Mouse (Mus musculus): ENCODE results near the gene Rere. TPM values are rescaled to one million over a fixed set of nuclear protein-coding genes. Genes with fewer than 3 reads are reported as not detected.

Gene Rere
- polyA plus RNA-seq, 1 experiment from 2014 or later, result 8.3 TPM

DNA sequence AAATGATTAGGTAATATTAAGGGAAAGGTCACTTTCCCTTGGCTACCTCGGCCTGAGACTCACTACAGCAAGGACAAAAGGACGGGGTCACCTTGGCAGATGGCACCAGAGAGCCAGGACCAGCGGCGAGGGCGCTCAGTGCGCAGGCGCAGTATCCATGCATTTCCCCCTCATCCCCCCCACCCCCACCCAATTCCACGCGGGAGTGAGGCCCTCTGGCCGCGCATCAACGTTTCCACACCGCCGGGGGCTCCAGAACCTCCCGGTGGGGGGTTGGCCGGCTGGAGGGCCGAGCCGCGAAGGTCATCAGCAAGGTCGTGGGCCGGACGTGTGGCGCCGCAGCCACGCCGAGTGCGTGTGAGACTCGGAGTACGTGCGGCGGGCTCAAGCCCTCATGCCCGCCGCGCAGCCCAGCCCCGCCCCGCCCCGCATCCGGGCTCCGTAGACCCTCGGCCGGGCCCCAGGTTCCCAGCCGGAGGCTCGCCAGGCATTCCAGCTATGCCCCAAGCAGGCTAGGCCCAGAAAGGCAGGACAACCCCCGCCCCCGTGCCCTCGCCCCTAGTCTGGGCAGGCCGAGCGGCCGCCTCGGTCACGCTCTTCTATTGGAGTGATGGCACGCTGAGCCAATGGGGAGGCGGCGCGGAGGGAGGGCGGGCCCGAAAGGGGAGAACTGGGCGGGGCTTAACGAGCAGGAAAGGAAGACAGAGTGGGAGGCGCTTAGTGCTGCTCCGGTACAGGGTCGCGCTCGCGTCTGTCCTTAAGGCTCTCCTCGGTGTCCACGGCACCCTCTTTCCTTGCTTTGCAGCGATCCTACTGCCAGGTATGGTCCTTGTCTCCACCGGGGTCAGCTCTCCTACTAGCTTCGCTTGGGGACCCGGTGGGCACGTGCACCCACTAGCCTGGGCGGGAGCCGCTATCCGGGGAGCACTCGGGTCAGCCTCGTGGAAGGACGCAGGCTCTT lies 44.6 kb upstream of the Rere start, which contains the start of gene Eno1:
Gene Eno1, plus strand, starts transcription at position 201 of the 961 bp plus-strand sequence.
- Histone ChIP-seq H3K9ac (ENCODE audit: low read length) (peak within 1 kb of the TSS; percentile 87), H3K9me3 (ENCODE audit: control insufficient read depth, low read length) (no peaks in the 10 kb centered on the region), H3K4me3 (ENCODE audit: low read depth, low read length) (peak within 1 kb of the TSS; percentile 60), H3K36me3 (ENCODE audit: control insufficient read depth, insufficient read depth, low read length) (peaks cover 10% of the 10 kb centered on the region; the same call in 1 of the 2 replicates), H3K4me2 (replicated peaks; ENCODE audit: low read depth) (peak within 1 kb of the TSS; percentile 75), H3K4me1 (replicated peaks; ENCODE audit: control insufficient read depth, insufficient read depth) (0 out of 2 replicates have a peak, but pooled peaks cover 7% of the 10 kb centered on the region), H3K27ac (replicated peaks) (peak within 1 kb of the TSS; percentile 97), H3K27me3 (ENCODE audit: control insufficient read depth, insufficient read depth, low read length) (no peaks in the 10 kb centered on the region)
- WGBS, result under 1% methylated on average over 69 of the region's 78 CpGs
- peak; percentile 96 for ATAC-seq (ENCODE audit: low FRiP score, low TSS enrichment)
- DNase-seq (ENCODE audit: low spot score), result peak; percentile 99
- TF ChIP-seq EP300 (optimal IDR thresholded peaks at IDR 0.05) (no peak), CTCF (IDR thresholded peaks at IDR 0.05; ENCODE audit: low read depth) (peak; percentile 31)

DNA sequence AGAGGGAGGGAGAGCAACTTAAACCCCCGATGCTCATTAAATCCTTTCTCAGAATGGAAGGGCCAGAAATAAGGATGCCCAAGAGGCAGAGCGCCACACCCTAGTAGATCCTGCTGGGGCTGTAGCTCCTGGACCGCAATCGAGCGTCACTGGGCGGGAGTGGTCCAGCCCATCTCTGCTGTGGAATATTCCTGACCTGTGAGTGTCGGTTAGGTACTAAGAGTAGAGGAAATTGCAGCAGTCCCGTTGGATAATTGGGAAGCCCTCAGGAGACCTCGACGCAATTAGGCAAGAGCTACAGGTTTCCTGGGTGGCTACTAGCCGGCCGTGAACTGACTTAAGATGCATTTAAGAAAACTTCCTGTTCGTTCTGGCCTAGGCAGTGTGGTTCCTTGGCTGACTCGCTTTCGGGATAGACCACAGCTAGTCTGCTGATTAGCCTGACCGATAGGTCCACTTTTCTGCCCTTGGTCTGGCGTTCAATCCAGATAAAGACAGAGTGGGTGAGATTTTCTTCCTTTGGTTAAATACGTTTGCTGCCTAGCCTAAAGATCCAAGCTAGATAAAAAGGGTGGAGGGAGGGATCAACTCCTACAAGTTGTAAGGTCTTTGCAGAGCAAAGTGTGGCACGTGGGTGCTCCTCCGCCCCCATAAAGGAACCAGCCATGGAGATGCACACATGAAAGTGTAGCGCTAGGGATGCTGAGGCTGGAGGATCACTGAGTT lies 43.6 kb upstream of the Rere start:
- Histone ChIP-seq H3K27me3 (ENCODE audit: control insufficient read depth, insufficient read depth, low read length) (no peaks in the 10 kb centered on the region), H3K4me3 (ENCODE audit: low read depth, low read length) (peak overlapping the region; percentile 60), H3K4me2 (replicated peaks; ENCODE audit: low read depth) (peak overlapping the region; percentile 75), H3K4me1 (replicated peaks; ENCODE audit: control insufficient read depth, insufficient read depth) (0 out of 2 replicates have a peak, but pooled peaks cover 9% of the 10 kb centered on the region), H3K36me3 (ENCODE audit: control insufficient read depth, insufficient read depth, low read length) (peaks cover 19% of the 10 kb centered on the region; the same call in 1 of the 2 replicates), H3K27ac (replicated peaks) (peak overlapping the region; percentile 97), H3K9ac (ENCODE audit: low read length) (peak overlapping the region; percentile 87), H3K9me3 (ENCODE audit: control insufficient read depth, low read length) (no peaks in the 10 kb centered on the region)
- no peak for ATAC-seq (ENCODE audit: low FRiP score, low TSS enrichment)
- DNase-seq (ENCODE audit: low spot score), result peak; percentile 67
- no peak for TF ChIP-seq CTCF (IDR thresholded peaks at IDR 0.05; ENCODE audit: low read depth)
- no peak for TF ChIP-seq EP300 (optimal IDR thresholded peaks at IDR 0.05)
- under 1% methylated on average over 21 of the region's 21 CpGs for WGBS

DNA sequence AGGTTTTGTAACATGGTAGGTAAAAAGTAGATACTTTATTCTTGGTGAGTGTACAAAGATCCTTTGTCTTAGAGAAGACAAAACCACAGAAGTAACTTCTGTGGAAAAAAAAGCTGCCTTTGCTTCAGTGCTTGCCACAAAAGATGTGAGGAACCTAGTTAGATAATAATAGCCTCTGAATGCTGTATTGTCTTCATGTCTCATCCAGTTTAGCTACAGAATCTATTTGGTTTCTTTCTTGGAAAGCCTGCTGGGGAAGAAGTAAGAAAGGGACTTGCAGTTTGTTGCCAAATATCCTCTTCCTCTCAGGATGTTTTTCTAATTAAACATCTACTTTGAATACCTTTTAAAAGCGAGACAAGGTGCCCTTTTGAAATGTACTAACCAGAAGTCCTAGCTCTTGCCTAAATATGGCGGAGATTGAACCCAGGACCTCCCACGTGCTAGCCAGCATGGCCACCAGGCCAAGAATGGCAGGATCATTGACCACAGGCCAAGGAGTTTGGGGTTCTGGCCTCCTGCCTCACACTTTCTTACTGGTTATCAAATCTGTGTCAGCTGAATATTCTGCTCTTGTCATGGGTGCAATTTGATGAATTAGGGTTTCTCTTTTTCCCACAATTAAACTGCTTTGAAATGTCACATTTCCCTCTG lies 42.9 kb upstream of the Rere start:
- 0 out of 2 replicates have a peak, but pooled peaks cover 9% of the 10 kb centered on the region for H3K4me1 ChIP-seq (replicated peaks; ENCODE audit: control insufficient read depth, insufficient read depth)
- peak overlapping the region; percentile 49; the same call in 1 of the 2 replicates for H3K27ac ChIP-seq (replicated peaks)
- peaks cover 26% of the 10 kb centered on the region; the same call in 1 of the 2 replicates for H3K36me3 ChIP-seq (ENCODE audit: control insufficient read depth, insufficient read depth, low read length)
- H3K27me3 ChIP-seq (ENCODE audit: control insufficient read depth, insufficient read depth, low read length), result no peaks in the 10 kb centered on the region
- TF ChIP-seq CTCF (IDR thresholded peaks at IDR 0.05; ENCODE audit: low read depth) (no peak), EP300 (optimal IDR thresholded peaks at IDR 0.05) (no peak)
- ATAC-seq (ENCODE audit: low FRiP score, low TSS enrichment) (no peak), DNase-seq (ENCODE audit: low spot score) (no peak)
- H3K9me3 ChIP-seq (ENCODE audit: control insufficient read depth, low read length), result no peaks in the 10 kb centered on the region
- peak overlapping the region; percentile 87; the same call in 1 of the 2 replicates for H3K9ac ChIP-seq (ENCODE audit: low read length)
- 21% methylated on average over 3 of the region's 3 CpGs for WGBS
- H3K4me2 ChIP-seq (replicated peaks; ENCODE audit: low read depth), result peak overlapping the region; percentile 75
- H3K4me3 ChIP-seq (ENCODE audit: low read depth, low read length), result peak overlapping the region; percentile 60

DNA sequence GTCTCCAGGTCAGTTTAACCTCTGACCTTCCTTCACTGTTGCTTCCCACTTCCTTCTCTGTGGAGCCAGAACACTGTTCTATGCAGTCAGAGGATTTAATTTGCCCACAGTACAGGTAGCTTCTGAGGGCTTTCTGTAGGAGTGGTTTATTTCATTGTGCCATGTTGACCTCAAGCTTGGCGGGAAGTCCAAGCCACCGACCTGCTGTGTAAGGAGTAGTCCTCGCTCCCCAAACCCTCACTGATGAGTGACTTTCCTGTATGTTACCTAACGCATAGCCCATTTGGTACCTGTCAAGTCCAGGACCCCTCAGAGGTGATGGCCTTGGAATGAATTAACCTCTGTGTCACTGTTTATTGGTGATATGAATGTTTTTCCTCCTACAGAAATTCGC lies 42.4 kb upstream of the Rere start:
- no peak for ATAC-seq (ENCODE audit: low FRiP score, low TSS enrichment)
- peak overlapping the region; percentile 75 for H3K4me2 ChIP-seq (replicated peaks; ENCODE audit: low read depth)
- H3K36me3 ChIP-seq (ENCODE audit: control insufficient read depth, insufficient read depth, low read length), result peaks cover 29% of the 10 kb centered on the region; the same call in 1 of the 2 replicates
- no peak overlapping the region for H3K9ac ChIP-seq (ENCODE audit: low read length)
- 0 out of 2 replicates have a peak, but pooled peaks cover 9% of the 10 kb centered on the region for H3K4me1 ChIP-seq (replicated peaks; ENCODE audit: control insufficient read depth, insufficient read depth)
- H3K27me3 ChIP-seq (ENCODE audit: control insufficient read depth, insufficient read depth, low read length), result no peaks in the 10 kb centered on the region
- TF ChIP-seq EP300 (optimal IDR thresholded peaks at IDR 0.05) (no peak), CTCF (IDR thresholded peaks at IDR 0.05; ENCODE audit: low read depth) (no peak)
- 44% methylated on average over 5 of the region's 5 CpGs for WGBS
- H3K4me3 ChIP-seq (ENCODE audit: low read depth, low read length), result no peak overlapping the region
- DNase-seq (ENCODE audit: low spot score), result no peak
- peak overlapping the region; percentile 56 for H3K27ac ChIP-seq (replicated peaks)
- no peaks in the 10 kb centered on the region for H3K9me3 ChIP-seq (ENCODE audit: control insufficient read depth, low read length)

DNA sequence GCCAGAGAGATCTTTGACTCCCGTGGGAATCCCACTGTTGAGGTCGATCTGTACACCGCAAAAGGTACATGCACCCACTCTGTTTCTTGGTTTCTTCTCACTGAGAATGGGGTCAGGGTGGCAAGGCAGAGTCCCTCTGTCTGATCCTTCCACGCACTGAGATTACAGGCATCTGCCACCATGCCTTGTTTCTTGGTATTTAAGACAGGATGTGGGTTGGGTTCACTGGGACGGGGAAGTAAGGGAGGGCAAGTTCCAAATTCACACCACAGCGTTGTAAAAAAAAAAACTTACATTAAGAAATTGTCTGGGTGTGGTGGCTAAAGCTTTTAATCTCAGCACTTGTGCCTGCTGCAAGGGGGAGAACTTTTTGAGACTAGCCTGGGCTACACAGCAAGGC lies 41.9 kb upstream of the Rere start:
- TF ChIP-seq EP300 (optimal IDR thresholded peaks at IDR 0.05), result no peak
- TF ChIP-seq CTCF (IDR thresholded peaks at IDR 0.05; ENCODE audit: low read depth), result no peak
- no peak for ATAC-seq (ENCODE audit: low FRiP score, low TSS enrichment)
- no peak overlapping the region for H3K4me3 ChIP-seq (ENCODE audit: low read depth, low read length)
- 0 out of 2 replicates have a peak, but pooled peaks cover 9% of the 10 kb centered on the region for H3K4me1 ChIP-seq (replicated peaks; ENCODE audit: control insufficient read depth, insufficient read depth)
- H3K9ac ChIP-seq (ENCODE audit: low read length), result no peak overlapping the region
- no peaks in the 10 kb centered on the region for H3K9me3 ChIP-seq (ENCODE audit: control insufficient read depth, low read length)
- no peak for DNase-seq (ENCODE audit: low spot score)
- WGBS, result 41% methylated on average over 6 of the region's 6 CpGs
- peak overlapping the region; percentile 75; the same call in 1 of the 2 replicates for H3K4me2 ChIP-seq (replicated peaks; ENCODE audit: low read depth)
- H3K27ac ChIP-seq (replicated peaks), result peak overlapping the region; percentile 56
- H3K27me3 ChIP-seq (ENCODE audit: control insufficient read depth, insufficient read depth, low read length), result no peaks in the 10 kb centered on the region
- peaks cover 30% of the 10 kb centered on the region; the same call in 1 of the 2 replicates for H3K36me3 ChIP-seq (ENCODE audit: control insufficient read depth, insufficient read depth, low read length)
